Mouse (Mus musculus) G1E (cell line): ENCODE measurements around the gene Hspbp1.

ENCODE experiments used
- CTCF ChIP-seq: IDR thresholded peaks from 2 replicates; pipeline ENCODE4 v1.5.1; 2012; ENCODE audit warnings: low read depth, low read length, inconsistent platforms, mixed read lengths
- GATA1 ChIP-seq: IDR thresholded peaks from 2 replicates; pipeline ENCODE4 v1.6.1; 2012; ENCODE audit warnings: borderline replicate concordance, low read length, inconsistent platforms, mixed read lengths
- GATA2 ChIP-seq: IDR thresholded peaks from 2 replicates; pipeline ENCODE4 v1.6.1; 2012; ENCODE audit warnings: low read depth, low read length, inconsistent platforms, borderline replicate concordance
- POLR2AphosphoS5 ChIP-seq: IDR thresholded peaks from 2 replicates; pipeline ENCODE4 v1.6.1; 2012; ENCODE audit warnings: low read depth, low read length, inconsistent platforms; ENCODE audit not compliant: insufficient replicate concordance
- TAL1 ChIP-seq: conservative IDR thresholded peaks from 2 replicates; pipeline ENCODE4 v1.6.1; 2012; ENCODE audit warnings: low read depth, low read length, inconsistent platforms, mixed read lengths

DNA sequence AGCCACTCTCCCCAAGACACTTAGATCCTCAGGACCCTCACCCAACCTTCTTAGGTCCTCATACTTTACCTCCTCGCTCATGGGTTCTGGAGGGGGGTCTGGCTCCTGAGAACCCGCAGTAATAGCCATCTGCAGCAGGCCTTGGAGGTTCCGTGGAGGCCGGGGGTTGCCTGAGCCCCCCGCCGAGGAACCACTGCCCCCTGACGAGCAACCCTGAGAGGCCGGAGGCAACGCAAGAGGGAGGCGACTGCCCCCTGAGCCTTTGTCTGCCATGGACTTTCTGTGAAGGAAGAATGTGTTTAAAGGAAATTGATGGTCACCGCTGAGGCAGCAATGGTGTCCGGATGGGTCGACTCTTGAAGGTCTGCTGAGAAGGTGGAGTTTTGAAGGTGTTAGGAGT, 665 bp downstream of the Hspbp1 start:
- TF ChIP-seq CTCF (no peak), GATA1 (no peak), POLR2AphosphoS5 (no peak), GATA2 (no peak), TAL1 (no peak)
